Mouse (Mus musculus) cerebellum, postnatal 25 days (tissue): ENCODE results near the gene Tox4.
A peak's percentile ranks its signal among the peaks of the same experiment; 100 is the strongest.
"Not testable (repeated sequence)": the region's sequence is repeated elsewhere in the genome, so short reads cannot be mapped to it uniquely, and the experiment has no call there.

Source experiments
- DNase-seq, 2 experiments: peaks; one replicate each; pipeline ENCODE4 v3.0.0; 2021; ENCODE audit warnings: mixed read lengths in 2 of 2

Gene Tox4

GRCm38 (mm10) chr14:52278932-52279746 is at the start of gene Tox4, which contains the start of gene Rab2b:
TSS of gene Tox4 (plus strand) at chr14:52279146.
TSS of gene Rab2b (minus strand) at chr14:52279545.
- peak; percentile 98 to 99 for DNase-seq

GRCm38 (mm10) chr14:52232249-52232648 is 46.7 kb upstream of the Tox4 start:
- DNase-seq = no peak

- DNase-seq = peak in 1 of 2 experiments; percentile 18
Measured at GRCm38 (mm10) chr14:52235165-52235564, 43.8 kb upstream of the Tox4 start.

GRCm38 (mm10) chr14:52236216-52236615 is 42.7 kb upstream of the Tox4 start:
- DNase-seq = no peak

GRCm38 (mm10) chr14:52244041-52244689 is 34.8 kb upstream of the Tox4 start:
- DNase-seq = peak; percentile 98 to 99

- no peak for DNase-seq
Measured at GRCm38 (mm10) chr14:52244690-52245042, 34.3 kb upstream of the Tox4 start.

GRCm38 (mm10) chr14:52246129-52246528 is 32.8 kb upstream of the Tox4 start:
- no peak for DNase-seq

- no peak for DNase-seq
Measured at GRCm38 (mm10) chr14:52256311-52257175, 22.4 kb upstream of the Tox4 start.

- DNase-seq = peak; percentile 99
Measured at GRCm38 (mm10) chr14:52257484-52258213, 21.3 kb upstream of the Tox4 start, which contains the start of gene Chd8. TSS of gene Chd8 (minus strand) at chr14:52257780.

GRCm38 (mm10) chr14:52272781-52273180 is 6.2 kb upstream of the Tox4 start:
- no peak for DNase-seq

GRCm38 (mm10) chr14:52277210-52277609 is 1.7 kb upstream of the Tox4 start:
- DNase-seq = no peak

- no peak for DNase-seq
Measured at GRCm38 (mm10) chr14:52279747-52280120, 788 bp downstream of the Tox4 start.

GRCm38 (mm10) chr14:52283629-52284028 is 4.7 kb downstream of the Tox4 start:
- no peak for DNase-seq

- DNase-seq = no peak
Measured at GRCm38 (mm10) chr14:52284191-52284590, 5.2 kb downstream of the Tox4 start.

GRCm38 (mm10) chr14:52295558-52296264 is 16.8 kb downstream of the Tox4 start:
- DNase-seq = no peak

GRCm38 (mm10) chr14:52303517-52303916 is 24.6 kb downstream of the Tox4 start:
- DNase-seq = not testable (repeated sequence)

GRCm38 (mm10) chr14:52304644-52305271 is 25.8 kb downstream of the Tox4 start, which contains the start of gene Mettl3:
TSS of gene Mettl3 (minus strand) at chr14:52305128.
- DNase-seq = peak; percentile 92 to 93

GRCm38 (mm10) chr14:52306100-52306499 is 27.2 kb downstream of the Tox4 start:
- DNase-seq = no peak

- peak in 1 of 2 experiments; percentile 40 for DNase-seq
Measured at GRCm38 (mm10) chr14:52310343-52310742, 31.4 kb downstream of the Tox4 start.

- DNase-seq = no peak
Measured at GRCm38 (mm10) chr14:52310906-52311305, 32.0 kb downstream of the Tox4 start.
